Mouse (Mus musculus) embryonic facial prominence, embryonic 13.5 days (tissue): ENCODE results near the gene Prpf8. TPM values are rescaled to one million over a fixed set of nuclear protein-coding genes. Genes with fewer than 3 reads are reported as not detected.
"Not testable (repeated sequence)": the region's sequence is repeated elsewhere in the genome, so short reads cannot be mapped to it uniquely, and the experiment has no call there.

Experiments used
- ATAC-seq: fragments of 200-750 bp; cut with Nextera tagmentation; 2 replicates; pipeline ENCODE4 v1.8.0; 2017; ENCODE audit warnings: low read depth; ENCODE audit not compliant: insufficient number of reproducible peaks, insufficient read depth, low FRiP score, low TSS enrichment
- H3K27ac ChIP-seq: fragments of 300-500 bp; sonication (generic); 2 replicates; pipeline ENCODE4 v1.5.1; 2015; ENCODE audit warnings: moderate library complexity, mild to moderate bottlenecking, inconsistent platforms
- H3K27me3 ChIP-seq: fragments of 300-500 bp; sonication (generic); 2 replicates; pipeline ENCODE4 v1.6.1; 2015; ENCODE audit warnings: mild to moderate bottlenecking, inconsistent platforms
- H3K36me3 ChIP-seq: fragments of 300-500 bp; sonication (generic); 2 replicates; pipeline ENCODE4 v1.6.1; 2015; ENCODE audit warnings: mild to moderate bottlenecking, inconsistent platforms
- H3K4me1 ChIP-seq: fragments of 300-500 bp; sonication (generic); 2 replicates; pipeline ENCODE4 v1.6.1; 2015; ENCODE audit warnings: inconsistent platforms
- H3K4me2 ChIP-seq: fragments of 300-500 bp; sonication (generic); 2 replicates; pipeline ENCODE4 v1.6.1; 2015; ENCODE audit warnings: moderate library complexity, mild to moderate bottlenecking, inconsistent platforms
- H3K4me3 ChIP-seq: fragments of 300-500 bp; sonication (generic); 2 replicates; pipeline ENCODE4 v1.5.1; 2015; ENCODE audit warnings: mild to moderate bottlenecking, inconsistent platforms
- H3K9ac ChIP-seq: fragments of 300-500 bp; sonication (generic); 2 replicates; pipeline ENCODE4 v1.6.1; 2015; ENCODE audit warnings: mild to moderate bottlenecking, inconsistent platforms
- H3K9me3 ChIP-seq: fragments of 300-500 bp; sonication (generic); 2 replicates; pipeline ENCODE4 v1.6.1; 2016; ENCODE audit warnings: inconsistent platforms
- whole genome bisulfite sequencing: fragments of 180-500 bp; shearing (Covaris S2); methylation state at CpG from one replicate; pipeline ENCODE4 v1.1.7; 2015; ENCODE audit warnings: mixed read lengths; 5-methylcytosine and 5-hydroxymethylcytosine counted together
- microRNA counts: library from miRNA; unstranded; fragments of <30 nt; microRNA quantifications from one replicate; lab custom pipeline; 2016
- microRNA-seq: library from miRNA; unstranded; fragments of <30 nt; microRNA quantifications from one replicate; pipeline ENCODE4, GENCODE M21; 2016
- polyA plus RNA-seq: library from polyadenylated mRNA; unstranded; fragments of >200 nt; fragmentation: Nextera tagmentation; extraction: Ambion mirVana; gene quantifications from 2 replicates; pipeline ENCODE4 v1.2.1, GENCODE M21; 2015

Prpf8 gene
- polyA plus RNA-seq, 1 experiment from 2014 or later: 62.5 TPM

DNA sequence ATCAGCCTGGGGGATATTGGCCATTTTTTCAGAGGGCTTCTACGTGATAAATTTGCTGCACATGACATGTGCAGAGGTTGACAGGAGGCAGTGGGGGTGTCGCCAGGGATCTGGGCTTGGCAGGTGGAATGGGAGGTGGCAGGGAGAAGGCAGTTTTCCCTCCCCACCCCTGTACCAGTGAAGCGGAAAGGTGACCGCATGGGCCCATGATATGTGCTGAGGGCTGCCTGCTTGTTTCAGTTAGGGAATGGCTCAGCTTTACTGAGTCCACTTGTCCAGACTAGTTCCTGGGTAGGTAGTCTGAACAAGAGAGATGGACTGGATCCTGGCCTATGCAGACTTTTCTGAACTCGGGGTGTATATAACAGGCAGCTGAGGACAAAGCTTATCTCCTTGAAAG is 64.7 kb downstream of the Prpf8 start:
- 80% methylated on average over 5 of the region's 5 CpGs for WGBS
- 0 out of 2 replicates have a peak overlapping the region, but pooled peaks have one; percentile 62 for H3K27ac ChIP-seq
- H3K9me3 ChIP-seq: no peaks in the 10 kb centered on the region
- H3K4me3 ChIP-seq: no peak overlapping the region
- no peaks in the 10 kb centered on the region for H3K27me3 ChIP-seq
- ATAC-seq: no peak
- H3K4me1 ChIP-seq: peaks cover 35% of the 10 kb centered on the region
- no peak overlapping the region for H3K4me2 ChIP-seq
- 0 out of 2 replicates have a peak overlapping the region, but pooled peaks have one; percentile 49 for H3K9ac ChIP-seq
- H3K36me3 ChIP-seq: no peaks in the 10 kb centered on the region

DNA sequence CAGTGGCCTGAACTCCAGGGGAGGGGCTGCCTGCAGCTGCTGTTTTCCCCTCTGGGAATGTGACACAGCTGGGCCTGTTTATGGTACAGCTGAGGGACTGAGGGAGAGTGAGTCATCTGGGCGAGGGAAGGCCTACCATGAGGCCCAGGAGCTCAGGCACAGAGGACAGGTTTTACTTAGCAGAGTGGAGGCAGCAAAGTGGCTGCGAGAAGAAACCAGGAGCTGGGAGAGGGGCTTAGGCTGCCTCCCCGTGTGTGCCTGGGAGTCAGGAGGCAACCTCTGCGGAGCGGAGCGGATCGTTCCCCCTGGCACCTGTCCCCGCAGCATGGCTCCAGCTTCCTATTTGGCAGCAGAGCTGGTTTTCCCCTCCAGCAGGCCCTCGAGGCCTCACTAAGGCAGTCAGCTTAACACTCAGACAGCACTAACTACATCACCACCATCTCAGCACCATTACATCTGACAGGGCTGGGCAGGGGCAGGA is 65.4 kb downstream of the Prpf8 start:
- WGBS: 38% methylated on average over 9 of the region's 9 CpGs
- no peaks in the 10 kb centered on the region for H3K9me3 ChIP-seq
- peaks cover 35% of the 10 kb centered on the region for H3K4me1 ChIP-seq
- H3K36me3 ChIP-seq: no peaks in the 10 kb centered on the region
- H3K9ac ChIP-seq: peak overlapping the region; percentile 49; the same call in 1 of the 2 replicates
- H3K27ac ChIP-seq: peak overlapping the region; percentile 62; the same call in 1 of the 2 replicates
- no peak overlapping the region for H3K4me2 ChIP-seq
- ATAC-seq: no peak
- no peak overlapping the region for H3K4me3 ChIP-seq
- no peaks in the 10 kb centered on the region for H3K27me3 ChIP-seq

- H3K36me3 ChIP-seq: no peaks in the 10 kb centered on the region
- 11% methylated on average over 7 of the region's 7 CpGs for WGBS
- no peak overlapping the region for H3K9ac ChIP-seq
- no peak for ATAC-seq
- no peaks in the 10 kb centered on the region for H3K27me3 ChIP-seq
- H3K4me2 ChIP-seq: no peak overlapping the region
- no peak overlapping the region for H3K4me3 ChIP-seq
- no peaks in the 10 kb centered on the region for H3K9me3 ChIP-seq
- peaks cover 35% of the 10 kb centered on the region for H3K4me1 ChIP-seq
- peak overlapping the region; percentile 62; the same call in 1 of the 2 replicates for H3K27ac ChIP-seq
Measured at GRCm38 (mm10) chr11:75552906-75553482, 66.4 kb downstream of the Prpf8 start.

DNA sequence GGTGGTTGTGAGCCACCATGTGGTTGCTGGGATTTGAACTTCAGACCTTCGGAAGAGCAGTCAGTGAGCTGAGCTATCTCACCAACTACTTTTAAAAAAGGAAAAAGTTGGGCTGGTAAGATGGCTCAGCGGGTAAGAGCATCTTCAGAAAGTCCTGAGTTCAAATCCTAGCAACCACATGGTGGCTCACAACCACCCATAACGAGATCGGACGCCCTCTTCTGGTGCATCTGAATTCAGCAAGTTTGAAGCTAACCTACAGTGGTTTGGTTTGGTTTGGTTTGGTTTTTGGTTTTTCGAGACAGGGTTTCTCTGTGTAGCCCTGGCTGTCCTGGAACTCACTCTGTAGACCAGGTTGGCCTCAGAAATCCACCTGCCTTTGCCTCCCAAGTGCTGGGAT is 69.4 kb downstream of the Prpf8 start:
- peaks cover 25% of the 10 kb centered on the region for H3K4me1 ChIP-seq
- not testable (repeated sequence) for H3K9ac ChIP-seq, ATAC-seq, H3K9me3 ChIP-seq, H3K36me3 ChIP-seq, H3K27me3 ChIP-seq, H3K4me2 ChIP-seq, H3K4me3 ChIP-seq, H3K27ac ChIP-seq
- WGBS: 89% methylated on average over 6 of the region's 6 CpGs

DNA sequence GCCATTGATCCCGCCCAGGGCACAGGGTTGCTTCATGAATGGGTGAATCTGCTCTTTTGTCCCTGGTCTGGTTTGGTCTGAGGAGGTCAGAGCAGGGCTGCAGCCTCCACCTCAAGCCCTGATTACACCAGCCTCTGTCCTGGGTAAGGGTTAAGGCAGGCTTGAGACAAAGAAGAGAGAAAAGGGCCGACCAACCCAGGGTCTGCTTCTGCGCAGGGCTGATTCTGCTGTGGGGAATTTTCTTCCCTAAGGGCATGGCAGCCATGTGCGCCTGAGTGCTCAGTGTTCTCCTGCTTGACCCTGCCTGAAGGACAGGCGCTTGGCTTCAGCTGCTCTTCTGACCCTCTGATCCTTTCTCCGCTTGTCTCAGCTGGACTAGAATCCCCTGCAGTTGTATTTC is 70.5 kb downstream of the Prpf8 start:
- 50% methylated on average over 6 of the region's 6 CpGs for WGBS
- Histone ChIP-seq H3K9me3 (no peaks in the 10 kb centered on the region), H3K4me1 (peaks cover 14% of the 10 kb centered on the region), H3K27me3 (no peaks in the 10 kb centered on the region), H3K4me3 (no peak overlapping the region), H3K9ac (no peak overlapping the region), H3K4me2 (no peak overlapping the region), H3K27ac (no peak overlapping the region), H3K36me3 (no peaks in the 10 kb centered on the region)
- no peak for ATAC-seq

GRCm38 (mm10) chr11:75558101-75558500 is 71.5 kb downstream of the Prpf8 start:
- Histone ChIP-seq H3K27ac (no peak overlapping the region), H3K36me3 (no peaks in the 10 kb centered on the region), H3K27me3 (no peaks in the 10 kb centered on the region), H3K9me3 (no peaks in the 10 kb centered on the region), H3K9ac (no peak overlapping the region), H3K4me2 (no peak overlapping the region), H3K4me3 (no peak overlapping the region), H3K4me1 (peaks cover 5% of the 10 kb centered on the region)
- ATAC-seq: no peak
- 72% methylated on average over 1 of the region's 1 CpGs for WGBS

MicroRNAs encoded within 50 kb of the gene (microRNA counts, 519-probe panel; counts per million panel counts)
- microRNA mmu-miR-22 (lab: Ali Mortazavi, UCI): 4,249 counts per million, percentile 89 among the panel's probes with 10 or more counts

Small RNAs within 50 kb of the gene (microRNA-seq; reads per million reads assigned to microRNA genes)
- gene Mir22 (2,462 reads per million, percentile 84 among the genes with 10 or more reads in this experiment), gene Mir3971 (not detected)

Other genes starting within 250 kb of the Prpf8 start
- gene Rpa1, start 138.5 kb upstream of the Prpf8 start, polyA plus RNA-seq: 110 and 120 TPM in 2 replicates
- gene Smyd4, start 138.4 kb upstream of the Prpf8 start, polyA plus RNA-seq: 15.6 and 19.8 TPM in 2 replicates
- gene Serpinf1, start 64.1 kb upstream of the Prpf8 start, polyA plus RNA-seq: 259 and 277 TPM in 2 replicates
- 0.13 and 6.7 TPM in 2 replicates for gene Serpinf2, start 47.2 kb upstream of the Prpf8 start, polyA plus RNA-seq
- gene Wdr81, start 32.1 kb upstream of the Prpf8 start, polyA plus RNA-seq: 5.3 and 7.1 TPM in 2 replicates
- 37.9 and 38.9 TPM in 2 replicates for gene Tlcd2, start 25.1 kb upstream of the Prpf8 start, polyA plus RNA-seq
- gene Rilp, start 23.3 kb downstream of the Prpf8 start, polyA plus RNA-seq: 0.41 TPM in 1 of 2 replicates, not detected in the other
- gene Scarf1, start 26.7 kb downstream of the Prpf8 start, polyA plus RNA-seq: 5.0 and 6.0 TPM in 2 replicates
- gene Slc43a2, start 44.9 kb downstream of the Prpf8 start, polyA plus RNA-seq: 3.6 and 4.5 TPM in 2 replicates
- gene Pitpna, start 101.3 kb downstream of the Prpf8 start, polyA plus RNA-seq: 66.2 and 74.4 TPM in 2 replicates
- gene Inpp5k, start 144.2 kb downstream of the Prpf8 start, polyA plus RNA-seq: 23.2 and 26.2 TPM in 2 replicates
- gene Myo1c, start 163.7 kb downstream of the Prpf8 start, polyA plus RNA-seq: 38.3 and 43.8 TPM in 2 replicates
- gene Crk, start 192.4 kb downstream of the Prpf8 start, polyA plus RNA-seq: 123 and 136 TPM in 2 replicates
- 959 and 992 TPM in 2 replicates for gene Ywhae, start 246.1 kb downstream of the Prpf8 start, polyA plus RNA-seq